Mouse (Mus musculus) MEL (cell line): ENCODE measurements around the gene Cldn10. TPM values are rescaled to one million over a fixed set of nuclear protein-coding genes. Genes with fewer than 3 reads are reported as not detected.

Source experiments
- DNase-seq: peaks from one replicate; pipeline ENCODE4 v3.0.0; 2011; ENCODE audit warnings: low read depth, low spot score
- H3K27ac ChIP-seq: 2 replicates; pipeline ENCODE4 v1.5.1; 2012; ENCODE audit warnings: low read depth, mild to moderate bottlenecking, control low read depth, low read length, moderate library complexity; ENCODE audit not compliant: control insufficient read depth
- H3K27me3 ChIP-seq, 2 experiments: fragments of 150-350 bp in 1 of 2; sonication (generic) in 1 of 2; 2 replicates each; pipeline ENCODE4 v1.6.1; 2012; ENCODE audit warnings: low read length in 2 of 2, mild to moderate bottlenecking in 2 of 2, improper control_type of control experiment in 1 of 2, moderate library complexity in 1 of 2; ENCODE audit not compliant: insufficient read depth in 2 of 2, control insufficient read depth in 1 of 2
- H3K36me3 ChIP-seq, 2 experiments: 2 replicates each; pipeline ENCODE4 v1.6.1; 2012 to 2014; ENCODE audit warnings: low read length in 2 of 2, improper control_type of control experiment in 1 of 2, inconsistent platforms in 1 of 2, mild to moderate bottlenecking in 1 of 2; ENCODE audit not compliant: insufficient read depth in 2 of 2, control insufficient read depth in 1 of 2
- H3K4me1 ChIP-seq, 2 experiments: fragments of 150-350 bp in 1 of 2; sonication (generic) in 1 of 2; 2 replicates each; pipeline ENCODE4 v1.6.1; 2012; ENCODE audit warnings: low read length in 2 of 2, improper control_type of control experiment in 1 of 2, mild to moderate bottlenecking in 1 of 2; ENCODE audit not compliant: insufficient read depth in 2 of 2, control insufficient read depth in 1 of 2
- H3K4me3 ChIP-seq, 2 experiments: fragments of 150-350 bp in 1 of 2; sonication (generic) in 1 of 2; 2 replicates each; pipeline ENCODE4 v1.5.1; 2012; ENCODE audit warnings: low read depth in 2 of 2, low read length in 2 of 2, mild to moderate bottlenecking in 2 of 2, moderate library complexity in 2 of 2, control low read depth in 1 of 2, improper control_type of control experiment in 1 of 2; ENCODE audit not compliant: control insufficient read depth in 1 of 2, insufficient read depth in 1 of 2
- H3K79me2 ChIP-seq: 2 replicates; pipeline ENCODE4 v1.6.1; 2012; ENCODE audit warnings: mild to moderate bottlenecking, low read length, moderate library complexity; ENCODE audit not compliant: control insufficient read depth, poor library complexity, insufficient read depth
- H3K9ac ChIP-seq: 2 replicates; pipeline ENCODE4 v1.6.1; 2012; ENCODE audit warnings: low read depth, mild to moderate bottlenecking, control low read depth, low read length, moderate library complexity; ENCODE audit not compliant: control insufficient read depth, poor library complexity, severe bottlenecking
- H3K9me3 ChIP-seq: fragments of 150-350 bp; sonication (generic); replicated peaks from 2 replicates; pipeline ENCODE4 v1.6.1; 2012; ENCODE audit warnings: mild to moderate bottlenecking, low read length, improper control_type of control experiment, moderate library complexity; ENCODE audit not compliant: insufficient read depth
- BHLHE40 ChIP-seq: IDR thresholded peaks from 2 replicates; pipeline ENCODE4 v1.6.1; 2012; ENCODE audit warnings: low read depth, mild to moderate bottlenecking, inconsistent platforms, low read length, improper control_type of control experiment, borderline replicate concordance
- CHD1 ChIP-seq: IDR thresholded peaks from 2 replicates; pipeline ENCODE4 v1.6.1; 2012; ENCODE audit warnings: low read depth, mild to moderate bottlenecking, inconsistent platforms, low read length, improper control_type of control experiment
- EP300 ChIP-seq, 2 experiments: IDR thresholded peaks; 2 replicates each; pipeline ENCODE4 v1.6.1; 2011; ENCODE audit warnings: improper control_type of control experiment in 2 of 2, low read length in 2 of 2, low read depth in 1 of 2, mild to moderate bottlenecking in 1 of 2
- GATA1 ChIP-seq: IDR thresholded peaks from 2 replicates; pipeline ENCODE4 v1.6.1; 2011; ENCODE audit warnings: low read depth, low read length, improper control_type of control experiment
- HCFC1 ChIP-seq: IDR thresholded peaks from 2 replicates; pipeline ENCODE4 v1.6.1; 2012; ENCODE audit warnings: low read depth, mild to moderate bottlenecking, inconsistent platforms, low read length, improper control_type of control experiment, moderate library complexity
- JUND ChIP-seq: IDR thresholded peaks from 2 replicates; pipeline ENCODE4 v1.6.1; 2011; ENCODE audit warnings: low read depth, mild to moderate bottlenecking, improper control_type of control experiment, low read length
- KAT2A ChIP-seq: conservative IDR thresholded peaks from 2 replicates; pipeline ENCODE4 v1.6.1; 2012; ENCODE audit warnings: low read depth, low read length, improper control_type of control experiment, inconsistent platforms
- MAZ ChIP-seq: IDR thresholded peaks from 2 replicates; pipeline ENCODE4 v1.6.1; 2012; ENCODE audit warnings: low read depth, mild to moderate bottlenecking, inconsistent platforms, low read length, improper control_type of control experiment
- MXI1 ChIP-seq: IDR thresholded peaks from 2 replicates; pipeline ENCODE4 v1.6.1; 2011; ENCODE audit warnings: mild to moderate bottlenecking, low read depth, low read length, improper control_type of control experiment
- RAD21 ChIP-seq: IDR thresholded peaks from 2 replicates; pipeline ENCODE4 v1.6.1; 2011; ENCODE audit warnings: mild to moderate bottlenecking, low read depth, low read length, improper control_type of control experiment
- RCOR1 ChIP-seq: IDR thresholded peaks from 2 replicates; pipeline ENCODE4 v1.6.1; 2012; ENCODE audit warnings: low read depth, mild to moderate bottlenecking, inconsistent platforms, low read length, improper control_type of control experiment
- SIN3A ChIP-seq: IDR thresholded peaks from 2 replicates; pipeline ENCODE4 v1.6.1; 2012; ENCODE audit warnings: low read length, improper control_type of control experiment, inconsistent platforms
- SMC3 ChIP-seq: IDR thresholded peaks from 2 replicates; pipeline ENCODE4 v1.6.1; 2011; ENCODE audit warnings: low read depth, low read length, improper control_type of control experiment
- TAL1 ChIP-seq: IDR thresholded peaks from 2 replicates; pipeline ENCODE4 v1.6.1; 2012; ENCODE audit warnings: mild to moderate bottlenecking, inconsistent platforms, low read length, moderate library complexity, mixed read lengths
- UBTF ChIP-seq: IDR thresholded peaks from 2 replicates; pipeline ENCODE4 v1.6.1; 2012; ENCODE audit warnings: low read depth, mild to moderate bottlenecking, inconsistent platforms, low read length, improper control_type of control experiment, moderate library complexity, borderline replicate concordance; ENCODE audit not compliant: insufficient read depth
- polyA plus RNA-seq, 2 experiments: library from polyadenylated mRNA; stranded (reverse) in 1 of 2; unstranded in 1 of 2; fragments of >175 nt in 1 of 2; fragments of >200 nt in 1 of 2; gene quantifications; 2 replicates each; pipeline versions ENCODE4 v1.2.1 to v1.2.4; 2012; ENCODE audit warnings: low replicate concordance in 2 of 2, low read depth in 1 of 2; ENCODE audit not compliant: insufficient read length in 2 of 2, insufficient read depth in 1 of 2, missing spikeins in 1 of 2
- total RNA-seq: library from RNA; depleted of rRNA; stranded (reverse); fragments of 300-350 nt; gene quantifications from 2 replicates; pipeline ENCODE4 v1.2.3, GENCODE M21; 2012

The Cldn10 gene
- total and polyA plus RNA-seq, 3 experiments = 0.17 TPM; not detected in 2

DNA sequence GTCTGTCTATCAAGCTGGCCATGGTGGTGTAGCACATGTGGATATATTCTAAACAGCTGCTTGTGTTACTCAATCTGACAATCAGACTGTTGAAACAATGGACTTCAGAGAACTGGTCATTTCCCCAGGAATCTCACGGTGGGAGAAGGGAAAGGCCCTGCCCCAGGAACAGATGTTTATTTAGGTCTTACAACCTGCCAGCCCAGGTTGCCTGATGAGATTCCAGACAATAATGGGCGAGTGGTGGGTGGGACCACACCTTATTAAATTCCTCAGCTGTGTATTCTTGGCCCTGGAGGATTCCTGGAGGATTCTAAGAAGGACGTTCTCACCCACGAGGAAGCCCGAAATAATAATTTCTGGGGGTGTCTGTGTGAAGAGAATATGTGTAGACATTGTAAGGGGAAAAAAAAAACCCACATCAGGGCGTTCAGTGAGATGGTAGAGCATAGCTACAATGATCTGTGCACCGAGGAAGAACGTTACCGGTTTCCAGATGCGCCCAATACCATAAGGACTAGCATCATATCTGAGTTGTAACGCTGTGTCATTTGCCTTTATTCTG is 90.7 kb downstream of the Cldn10 start:
- Histone ChIP-seq H3K4me1 (peaks cover 0 to 5% of the 10 kb centered on the region in 2 experiments; a peak in 2 of 4 replicates), H3K9me3 (no peaks in the 10 kb centered on the region)
- TF ChIP-seq KAT2A = no peak
- no peak for TF ChIP-seq HCFC1
- TF ChIP-seq UBTF = no peak
- no peak for TF ChIP-seq SIN3A
- TF ChIP-seq MXI1 = no peak
- TF ChIP-seq, all 39 proteins: peak for 0
- no peaks in the 10 kb centered on the region for H3K27me3 ChIP-seq
- no peak overlapping the region for H3K27ac ChIP-seq
- H3K79me2 ChIP-seq = no peaks in the 10 kb centered on the region
- H3K4me3 ChIP-seq = no peak overlapping the region
- no peaks in the 10 kb centered on the region for H3K36me3 ChIP-seq
- H3K9ac ChIP-seq = no peak overlapping the region
- DNase-seq = no peak

DNA sequence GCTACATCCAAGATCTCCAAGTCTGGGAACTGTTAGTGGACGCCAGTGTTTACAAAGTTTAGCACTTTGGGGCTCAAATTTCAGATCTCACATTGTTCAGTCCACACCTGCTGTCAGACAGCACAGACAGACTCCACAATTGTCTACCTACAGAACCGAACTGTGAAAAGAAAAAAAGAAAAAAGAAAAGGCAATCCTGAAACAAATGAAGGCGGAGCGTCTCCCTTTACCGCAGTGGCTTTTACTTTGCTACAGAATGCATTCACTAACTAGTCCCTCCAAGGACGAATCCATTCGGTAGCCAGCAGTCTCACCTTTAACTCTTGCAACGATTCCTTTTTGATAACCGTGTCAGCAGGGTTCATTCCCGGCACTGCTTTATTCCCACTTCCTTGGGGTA is 93.0 kb downstream of the Cldn10 start:
- Histone ChIP-seq H3K27ac (no peak overlapping the region), H3K9ac (no peak overlapping the region), H3K79me2 (no peaks in the 10 kb centered on the region)
- no peak for DNase-seq
- TF ChIP-seq BHLHE40 = no peak
- no peak for TF ChIP-seq MAZ
- TF ChIP-seq JUND = no peak
- no peak for TF ChIP-seq SIN3A
- TF ChIP-seq RCOR1 = no peak
- TF ChIP-seq TAL1 = no peak
- no peak for TF ChIP-seq SMC3
- no peak for TF ChIP-seq RAD21
- no peak for TF ChIP-seq HCFC1
- TF ChIP-seq, all 39 proteins: peak for 0
- Histone ChIP-seq H3K4me1 (peaks cover 0 to 6% of the 10 kb centered on the region in 2 experiments; a peak in 2 of 4 replicates), H3K9me3 (no peaks in the 10 kb centered on the region), H3K27me3 (no peaks in the 10 kb centered on the region), H3K4me3 (no peak overlapping the region), H3K36me3 (peaks cover 0 to 8% of the 10 kb centered on the region in 2 experiments; a peak in 2 of 4 replicates)

DNA sequence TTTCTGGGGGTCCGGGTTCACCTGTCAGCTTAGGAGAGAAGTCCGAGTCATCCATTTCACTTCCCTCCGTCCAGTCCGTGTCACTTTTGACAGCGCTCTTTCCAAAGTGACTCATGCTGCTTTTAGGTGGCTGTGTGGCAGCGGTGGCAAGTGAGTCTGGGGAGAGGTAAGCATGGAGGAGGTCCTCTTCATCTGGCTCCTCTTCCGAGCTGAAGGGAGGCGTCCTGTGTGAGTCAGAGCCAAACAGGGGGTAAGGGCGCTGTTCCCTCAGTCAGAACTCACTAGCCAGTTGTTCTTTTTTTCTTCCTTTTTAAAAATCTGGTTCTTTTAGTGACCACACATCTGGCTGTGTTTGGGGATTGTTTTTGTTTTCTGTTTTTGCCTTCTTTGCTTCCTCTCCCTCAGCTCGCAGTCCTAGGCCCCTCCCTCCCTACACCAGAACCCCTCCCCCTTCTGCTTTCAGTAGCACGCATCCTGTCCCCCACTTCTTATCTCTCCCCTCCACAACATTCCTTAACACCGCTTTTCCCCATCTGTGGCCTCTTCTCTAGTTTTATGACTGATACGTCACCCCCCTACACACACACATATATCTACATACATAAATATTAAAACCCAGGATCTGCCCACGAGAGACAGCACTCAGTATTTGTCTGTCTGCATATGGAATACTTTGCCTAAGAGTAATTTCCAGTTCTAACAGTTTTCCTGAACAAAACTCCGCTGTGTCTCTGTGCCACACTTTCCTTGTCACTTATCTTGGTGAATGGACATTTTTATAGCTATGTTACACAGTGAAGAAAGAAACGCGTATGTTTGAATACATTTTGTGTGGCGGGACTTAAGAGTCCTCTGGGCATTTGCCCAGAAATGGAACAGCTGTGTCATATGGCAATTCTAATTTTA is 95.9 kb downstream of the Cldn10 start:
- H3K9ac ChIP-seq = peak overlapping the region; percentile 56

More for the DNA sequence above, 95.9 kb downstream of the Cldn10 start:
- Histone ChIP-seq H3K4me1 (peaks cover 0 to 6% of the 10 kb centered on the region in 2 experiments; a peak in 2 of 4 replicates), H3K79me2 (no peaks in the 10 kb centered on the region), H3K9me3 (no peaks in the 10 kb centered on the region)
- DNase-seq = peak; percentile 74
- TF ChIP-seq EP300 (IDR thresholded peaks at IDR 0.05; ENCODE audit: low read depth in 1 of 2, low read length in 2 of 2) (peak in 1 of 2 experiments; percentile 51; a peak in 2 of 4 replicates), GATA1 (peak; percentile 56; the same call in 1 of the 2 replicates), CHD1 (no peak), TAL1 (peak; percentile 44)
- TF ChIP-seq, all 39 proteins: peak for 3
- Histone ChIP-seq H3K36me3 (peaks cover 0 to 8% of the 10 kb centered on the region in 2 experiments; a peak in 2 of 4 replicates), H3K27me3 (no peaks in the 10 kb centered on the region), H3K4me3 (peak overlapping the region; percentile 32 to 53; a peak in 3 of 4 replicates), H3K27ac (peak overlapping the region; percentile 63)
